Comparison of ENCODE assay signal across 9 mouse cellular contexts in genomic region chr9:73982597-73983344, GRCm38 (mm10). TPM values are rescaled to one million over a fixed set of nuclear protein-coding genes. Genes with fewer than 3 reads are reported as not detected.
DNase-seq lines count a peak whose midpoint lies in the region; ATAC-seq and TF ChIP-seq lines count a peak whose summit lies in the region.
"Had no signal": no experiment of that assay in that cellular context is flagged by ENCODE, and none has a peak within 500 bp of the region (broad histone marks: within the 10 kb centered on the region; RNA-seq: fewer than 3 reads in every experiment).

No protein-coding gene starts in this region.

- TF ChIP-seq POLR2A in brain, embryonic 14.5 days (IDR thresholded peaks at IDR 0.05; ENCODE audit: borderline replicate concordance, extremely low read depth, insufficient read depth, insufficient read length, poor library complexity, severe bottlenecking) = no peak

- no peaks in the 10 kb centered on the region for H3K27me3 ChIP-seq in heart, postnatal 0 days (ENCODE audit: control insufficient read depth, insufficient read depth, low read length)
- H3K27me3 ChIP-seq in heart, embryonic 12.5 days (replicated peaks) = no peaks in the 10 kb centered on the region
- H3K27me3 ChIP-seq in forebrain, embryonic 11.5 days (ENCODE audit: control insufficient read depth, insufficient read depth, low read length) = no peaks in the 10 kb centered on the region
- no peaks in the 10 kb centered on the region for H3K27me3 ChIP-seq in hindbrain, embryonic 14.5 days (ENCODE audit: control insufficient read depth, insufficient read depth, low read length)
- no peaks in the 10 kb centered on the region for H3K27me3 ChIP-seq in midbrain, embryonic 14.5 days (ENCODE audit: control insufficient read depth, insufficient read depth, low read length)
- H3K27me3 ChIP-seq: limb, embryonic 15.5 days had no signal

- whole genome bisulfite sequencing in heart, postnatal 0 days = 7% methylated on average over 6 of the region's 6 CpGs
- 13% methylated on average over 6 of the region's 6 CpGs for WGBS in heart, embryonic 12.5 days
- WGBS in forebrain, embryonic 11.5 days = 5% methylated on average over 6 of the region's 6 CpGs
- 11% methylated on average over 6 of the region's 6 CpGs for WGBS in hindbrain, embryonic 14.5 days
- 11% methylated on average over 6 of the region's 6 CpGs for WGBS in midbrain, embryonic 14.5 days

- peak; percentile 44 for DNase-seq in heart, postnatal 0 days (ENCODE audit: low spot score)
- DNase-seq in brain, embryonic 14.5 days (ENCODE audit: low read depth) = peak; percentile 87
- peak; percentile 77 for DNase-seq in forebrain, embryonic 11.5 days (ENCODE audit: low spot score)
- DNase-seq in hindbrain, embryonic 14.5 days (ENCODE audit: low spot score) = peak; percentile 95
- DNase-seq in left cerebral cortex, postnatal 10 days (ENCODE audit: extremely low spot score in 1 of 2, low spot score in 2 of 2) = peak; percentile 76 to 78
- DNase-seq in midbrain, embryonic 14.5 days = peak; percentile 94
- DNase-seq in urinary bladder, postnatal 10 days (ENCODE audit: low spot score) = peak; percentile 20

- TF ChIP-seq EP300 in heart, postnatal 0 days (IDR thresholded peaks at IDR 0.05; ENCODE audit: low read depth) = no peak

- no peaks in the 10 kb centered on the region for H3K4me1 ChIP-seq in heart, postnatal 0 days (ENCODE audit: control insufficient read depth, insufficient read depth)
- peaks cover 9% of the 10 kb centered on the region for H3K4me1 ChIP-seq in heart, embryonic 12.5 days (replicated peaks)
- H3K4me1 ChIP-seq in forebrain, embryonic 11.5 days (replicated peaks; ENCODE audit: control insufficient read depth, insufficient read depth, low read length) = no peaks in the 10 kb centered on the region
- no peaks in the 10 kb centered on the region for H3K4me1 ChIP-seq in hindbrain, embryonic 14.5 days (replicated peaks; ENCODE audit: control insufficient read depth, insufficient read depth, low read length)
- H3K4me1 ChIP-seq in midbrain, embryonic 14.5 days (ENCODE audit: control insufficient read depth, insufficient read depth, low read length) = no peaks in the 10 kb centered on the region
- H3K4me1 ChIP-seq: limb, embryonic 15.5 days had no signal

- intact Hi-C loops in left cerebral cortex, postnatal 10 days (cut with DNase I) = loop anchor here (5.0 kb wide), 1 partner anchor 820 kb away; no protein-coding TSS in a partner anchor

- no peak overlapping the region for H3K4me3 ChIP-seq in heart, postnatal 0 days (ENCODE audit: low read depth, low read length)
- H3K4me3 ChIP-seq in heart, embryonic 12.5 days = no peak overlapping the region
- H3K4me3 ChIP-seq in forebrain, embryonic 11.5 days (ENCODE audit: low read depth, low read length) = no peak overlapping the region
- no peak overlapping the region for H3K4me3 ChIP-seq in hindbrain, embryonic 14.5 days (replicated peaks; ENCODE audit: low read length)
- H3K4me3 ChIP-seq in midbrain, embryonic 14.5 days (replicated peaks; ENCODE audit: low read depth, low read length) = no peak overlapping the region
- H3K4me3 ChIP-seq: limb, embryonic 15.5 days had no signal

- H3K27ac ChIP-seq in heart, postnatal 0 days (ENCODE audit: low read depth) = no peak overlapping the region
- no peak overlapping the region for H3K27ac ChIP-seq in heart, embryonic 12.5 days (ENCODE audit: poor library complexity, severe bottlenecking)
- no peak overlapping the region for H3K27ac ChIP-seq in forebrain, embryonic 11.5 days (ENCODE audit: low read depth, low read length)
- H3K27ac ChIP-seq in hindbrain, embryonic 14.5 days = no peak overlapping the region
- no peak overlapping the region for H3K27ac ChIP-seq in midbrain, embryonic 14.5 days (replicated peaks; ENCODE audit: low read depth, low read length)
- H3K27ac ChIP-seq: limb, embryonic 15.5 days had no signal

- H3K9ac ChIP-seq in heart, postnatal 0 days (replicated peaks; ENCODE audit: low read depth, low read length) = no peak overlapping the region
- H3K9ac ChIP-seq in heart, embryonic 12.5 days = no peak overlapping the region
- H3K9ac ChIP-seq in forebrain, embryonic 11.5 days (ENCODE audit: low read length) = no peak overlapping the region
- no peak overlapping the region for H3K9ac ChIP-seq in hindbrain, embryonic 14.5 days
- H3K9ac ChIP-seq in midbrain, embryonic 14.5 days (replicated peaks; ENCODE audit: low read length) = no peak overlapping the region
- H3K9ac ChIP-seq: limb, embryonic 15.5 days had no signal

- H3K4me2 ChIP-seq in heart, postnatal 0 days (ENCODE audit: low read depth, low read length) = no peak overlapping the region
- H3K4me2 ChIP-seq in heart, embryonic 12.5 days = no peak overlapping the region
- H3K4me2 ChIP-seq in forebrain, embryonic 11.5 days (ENCODE audit: low read depth, low read length, severe bottlenecking) = no peak overlapping the region
- no peak overlapping the region for H3K4me2 ChIP-seq in hindbrain, embryonic 14.5 days (replicated peaks)
- H3K4me2 ChIP-seq in midbrain, embryonic 14.5 days (ENCODE audit: low read length) = no peak overlapping the region
- H3K4me2 ChIP-seq: limb, embryonic 15.5 days had no signal

- no peaks in the 10 kb centered on the region for H3K36me3 ChIP-seq in heart, postnatal 0 days (replicated peaks; ENCODE audit: control insufficient read depth, insufficient read depth, low read length)
- no peaks in the 10 kb centered on the region for H3K36me3 ChIP-seq in heart, embryonic 12.5 days
- H3K36me3 ChIP-seq in forebrain, embryonic 11.5 days (ENCODE audit: control insufficient read depth, insufficient read depth, low read length) = no peaks in the 10 kb centered on the region
- no peaks in the 10 kb centered on the region for H3K36me3 ChIP-seq in hindbrain, embryonic 14.5 days (replicated peaks; ENCODE audit: control insufficient read depth, insufficient read depth)
- no peaks in the 10 kb centered on the region for H3K36me3 ChIP-seq in midbrain, embryonic 14.5 days (ENCODE audit: control insufficient read depth, insufficient read depth, low read length)
- H3K36me3 ChIP-seq: limb, embryonic 15.5 days had no signal

- ATAC-seq in heart, postnatal 0 days (ENCODE audit: insufficient read depth, low read depth) = no peak; the same call in 1 of the 2 replicates
- ATAC-seq in heart, embryonic 12.5 days (ENCODE audit: insufficient number of reproducible peaks, low FRiP score) = no peak
- peak; percentile 49; the same call in 1 of the 2 replicates for ATAC-seq in forebrain, embryonic 11.5 days (replicated peaks; ENCODE audit: low FRiP score)
- ATAC-seq in hindbrain, embryonic 14.5 days (ENCODE audit: low FRiP score) = peak; percentile 55; the same call in 1 of the 2 replicates
- peak; percentile 50; the same call in 1 of the 2 replicates for ATAC-seq in midbrain, embryonic 14.5 days (ENCODE audit: low FRiP score, low TSS enrichment)

- TF ChIP-seq CTCF in heart, postnatal 0 days (IDR thresholded peaks at IDR 0.05; ENCODE audit: low read depth) = peak; percentile 86
- peak; percentile 73; the same call in 1 of the 2 replicates for TF ChIP-seq CTCF in brain, embryonic 14.5 days (IDR thresholded peaks at IDR 0.05; ENCODE audit: borderline replicate concordance, extremely low read depth, insufficient read depth, insufficient read length)

- H3K9me3 ChIP-seq in heart, postnatal 0 days (replicated peaks; ENCODE audit: control insufficient read depth, low read length) = no peaks in the 10 kb centered on the region
- H3K9me3 ChIP-seq in heart, embryonic 12.5 days (replicated peaks) = no peaks in the 10 kb centered on the region
- no peaks in the 10 kb centered on the region for H3K9me3 ChIP-seq in forebrain, embryonic 11.5 days (ENCODE audit: control insufficient read depth, low read length)
- no peaks in the 10 kb centered on the region for H3K9me3 ChIP-seq in hindbrain, embryonic 14.5 days (ENCODE audit: control insufficient read depth, low read length)
- no peaks in the 10 kb centered on the region for H3K9me3 ChIP-seq in midbrain, embryonic 14.5 days (ENCODE audit: control insufficient read depth, low read length)
- H3K9me3 ChIP-seq: limb, embryonic 15.5 days had no signal

RNA-seq across cellular contexts. Expression of gene Unc13c, which starts 14.0 kb away (rescaled TPM):
- total RNA-seq in heart, postnatal 0 days (2014; rRNA removed; ENCODE audit: low replicate concordance) = 0.88 and 1.7 TPM in 2 replicates
- polyA plus RNA-seq in heart, postnatal 0 days (2015; fragmentation: Nextera tagmentation; extraction: Ambion mirVana) = 0.57 and 0.66 TPM in 2 replicates
- polyA plus RNA-seq in heart, embryonic 12.5 days (2016; fragmentation: Nextera tagmentation; extraction: Ambion mirVana) = 2.6 TPM in 2 replicates
- polyA plus RNA-seq in brain, embryonic 14.5 days (2012; rRNA removed) = 1.1 and 2.8 TPM in 2 replicates
- polyA plus RNA-seq in forebrain, embryonic 11.5 days (2014; fragmentation: Nextera tagmentation; extraction: Ambion mirVana) = 0.09 and 0.15 TPM in 2 replicates
- polyA plus RNA-seq in hindbrain, embryonic 14.5 days (2014; fragmentation: Nextera tagmentation; extraction: Ambion mirVana) = 6.7 and 7.1 TPM in 2 replicates
- 10 to 100 TPM; 26.1 to 26.6 TPM for total RNA-seq in left cerebral cortex, postnatal 10 days (2021)
- polyA plus RNA-seq in midbrain, embryonic 14.5 days (2014; fragmentation: Nextera tagmentation; extraction: Ambion mirVana) = 4.1 and 4.7 TPM in 2 replicates

Comparison
In these comparisons a context has a peak if more than half of its experiments do, and no peak if none do; other contexts are left out.
1. ATAC-seq: peak in forebrain, embryonic 11.5 days (single experiment), hindbrain, embryonic 14.5 days (single experiment) and midbrain, embryonic 14.5 days (single experiment); none in heart, postnatal 0 days (single experiment) and heart, embryonic 12.5 days (single experiment).
2. DNase-seq: peak in every context shown above with its lines; median percentile 95 in hindbrain, embryonic 14.5 days; 94 in midbrain, embryonic 14.5 days; 87 in brain, embryonic 14.5 days; 77 in forebrain, embryonic 11.5 days; 77 in left cerebral cortex, postnatal 10 days; 44 in heart, postnatal 0 days; 20 in urinary bladder, postnatal 10 days.